Mouse (Mus musculus): ENCODE results near the gene Galnt17. TPM values are rescaled to one million over a fixed set of nuclear protein-coding genes. Genes with fewer than 3 reads are reported as not detected.

Gene Galnt17
- polyA plus RNA-seq, 1 experiment from 2014 or later = 7.8 TPM

- Histone ChIP-seq H3K4me3 (no peak overlapping the region), H3K4me2 (no peak overlapping the region), H3K9ac (no peak overlapping the region), H3K9me3 (no peaks in the 10 kb centered on the region), H3K27me3 (no peaks in the 10 kb centered on the region), H3K27ac (replicated peaks) (no peak overlapping the region), H3K4me1 (replicated peaks) (peaks cover 5% of the 10 kb centered on the region), H3K36me3 (no peaks in the 10 kb centered on the region)
- WGBS = 87% methylated on average over 2 of the region's 2 CpGs
- no peak for ATAC-seq (ENCODE audit: low FRiP score, low read depth)
Observed at GRCm38 (mm10) chr5:130911551-130911950, 396.7 kb downstream of the Galnt17 start.

DNA sequence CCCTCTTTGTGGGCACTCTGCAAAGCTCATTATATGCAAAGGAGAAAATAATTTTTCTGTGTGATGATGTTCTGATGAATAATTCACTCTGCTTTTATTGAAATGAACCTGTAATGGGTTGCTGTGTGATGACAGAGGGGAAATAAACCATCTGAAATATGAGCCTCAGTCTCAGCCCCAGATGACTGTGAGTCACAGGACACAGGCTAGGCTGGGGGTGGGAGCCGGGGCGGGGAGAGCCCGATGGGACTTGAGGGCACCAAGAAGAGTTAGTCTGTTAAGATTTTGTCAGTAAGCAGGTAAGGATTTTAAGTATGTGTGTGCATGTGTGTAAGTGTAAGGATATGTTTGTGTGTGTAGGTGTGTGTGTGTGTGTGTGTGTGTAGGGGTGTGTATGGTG is 406.6 kb downstream of the Galnt17 start:
- Histone ChIP-seq H3K27ac (replicated peaks) (no peak overlapping the region), H3K9me3 (no peaks in the 10 kb centered on the region), H3K4me3 (no peak overlapping the region), H3K4me2 (no peak overlapping the region), H3K4me1 (replicated peaks) (no peaks in the 10 kb centered on the region), H3K9ac (no peak overlapping the region), H3K36me3 (0 out of 2 replicates have a peak, but pooled peaks cover 2% of the 10 kb centered on the region), H3K27me3 (no peaks in the 10 kb centered on the region)
- 79% methylated on average over 3 of the region's 3 CpGs for WGBS
- ATAC-seq (ENCODE audit: low FRiP score, low read depth) = no peak

DNA sequence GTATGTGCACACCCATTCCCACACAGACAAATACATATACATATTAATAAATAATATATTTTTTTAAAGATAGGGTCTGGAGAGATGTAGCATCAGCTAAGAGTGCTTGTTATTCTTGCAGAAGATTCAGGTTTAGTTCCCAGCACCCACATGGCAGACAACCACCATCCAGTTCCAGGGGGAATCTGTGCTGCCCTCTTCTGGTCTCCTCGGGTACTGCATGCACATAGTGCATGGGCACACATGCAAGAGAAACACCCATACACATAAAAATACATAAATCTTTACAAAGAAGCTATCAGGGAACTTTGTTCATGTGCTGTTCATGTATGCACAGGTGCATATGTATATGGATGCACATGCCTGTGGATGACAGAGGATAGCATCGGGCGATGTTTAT is 412.3 kb downstream of the Galnt17 start:
- Histone ChIP-seq H3K4me3 (no peak overlapping the region), H3K36me3 (no peaks in the 10 kb centered on the region), H3K4me1 (replicated peaks) (peaks cover 7% of the 10 kb centered on the region), H3K9me3 (no peaks in the 10 kb centered on the region), H3K4me2 (no peak overlapping the region), H3K27me3 (no peaks in the 10 kb centered on the region), H3K27ac (replicated peaks) (no peak overlapping the region), H3K9ac (no peak overlapping the region)
- WGBS = 98% methylated on average over 3 of the region's 3 CpGs
- no peak for ATAC-seq (ENCODE audit: low FRiP score, low read depth)

DNA sequence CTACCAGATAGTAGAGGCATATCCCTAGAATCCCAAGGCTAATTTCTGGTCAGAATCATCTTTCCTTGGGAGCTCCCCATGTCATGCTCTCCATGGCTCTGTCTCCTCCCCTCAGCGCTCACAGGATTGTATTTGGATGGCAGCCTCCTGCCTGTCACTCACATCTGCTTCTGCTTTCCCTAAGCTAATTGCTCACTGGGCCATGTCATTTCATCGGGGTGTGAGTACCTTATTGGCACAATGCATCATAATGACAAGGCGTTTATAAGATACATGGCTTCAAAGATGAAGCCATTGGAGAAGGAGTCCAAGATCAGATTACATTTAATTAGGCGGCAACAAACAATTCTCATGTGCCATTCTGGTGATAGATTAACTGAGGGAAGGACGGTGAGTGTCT is 416.6 kb downstream of the Galnt17 start:
- 42% methylated on average over 5 of the region's 5 CpGs for WGBS
- no peak overlapping the region for H3K9ac ChIP-seq
- H3K27me3 ChIP-seq = no peaks in the 10 kb centered on the region
- H3K9me3 ChIP-seq = no peaks in the 10 kb centered on the region
- no peak overlapping the region for H3K4me2 ChIP-seq
- no peak overlapping the region for H3K27ac ChIP-seq (replicated peaks)
- peaks cover 12% of the 10 kb centered on the region for H3K4me1 ChIP-seq (replicated peaks)
- H3K4me3 ChIP-seq = no peak overlapping the region
- no peaks in the 10 kb centered on the region for H3K36me3 ChIP-seq
- ATAC-seq (ENCODE audit: low FRiP score, low read depth) = no peak

GRCm38 (mm10) chr5:130880331-130880730 is 428.0 kb downstream of the Galnt17 start:
- Histone ChIP-seq H3K27ac (replicated peaks) (no peak overlapping the region), H3K9me3 (no peaks in the 10 kb centered on the region), H3K4me2 (no peak overlapping the region), H3K4me1 (replicated peaks) (no peaks in the 10 kb centered on the region), H3K36me3 (no peaks in the 10 kb centered on the region), H3K4me3 (no peak overlapping the region), H3K9ac (no peak overlapping the region), H3K27me3 (no peaks in the 10 kb centered on the region)
- WGBS = 61% methylated on average over 5 of the region's 5 CpGs
- no peak for ATAC-seq (ENCODE audit: low FRiP score, low read depth)

- H3K4me3 ChIP-seq = no peak overlapping the region
- no peaks in the 10 kb centered on the region for H3K9me3 ChIP-seq
- H3K4me2 ChIP-seq = no peak overlapping the region
- H3K9ac ChIP-seq = no peak overlapping the region
- no peak overlapping the region for H3K27ac ChIP-seq (replicated peaks)
- H3K27me3 ChIP-seq = no peaks in the 10 kb centered on the region
- H3K36me3 ChIP-seq = no peaks in the 10 kb centered on the region
- ATAC-seq (ENCODE audit: low FRiP score, low read depth) = no peak
- WGBS = 92% methylated on average over 3 of the region's 3 CpGs
- no peaks in the 10 kb centered on the region for H3K4me1 ChIP-seq (replicated peaks)
Observed at GRCm38 (mm10) chr5:130875391-130875790, 432.9 kb downstream of the Galnt17 start.

GRCm38 (mm10) chr5:130871086-130871485 is 437.2 kb downstream of the Galnt17 start:
- no peaks in the 10 kb centered on the region for H3K36me3 ChIP-seq
- H3K4me2 ChIP-seq = no peak overlapping the region
- H3K9me3 ChIP-seq = no peaks in the 10 kb centered on the region; the same call in 1 of the 2 replicates
- WGBS = 54% methylated on average over 8 of the region's 8 CpGs
- no peaks in the 10 kb centered on the region for H3K4me1 ChIP-seq (replicated peaks)
- no peak for ATAC-seq (ENCODE audit: low FRiP score, low read depth)
- no peak overlapping the region for H3K9ac ChIP-seq
- H3K27me3 ChIP-seq = no peaks in the 10 kb centered on the region
- no peak overlapping the region for H3K4me3 ChIP-seq
- no peak overlapping the region for H3K27ac ChIP-seq (replicated peaks)

GRCm38 (mm10) chr5:130869869-130870268 is 438.4 kb downstream of the Galnt17 start:
- 81% methylated on average over 1 of the region's 1 CpGs for WGBS
- Histone ChIP-seq H3K9me3 (no peaks in the 10 kb centered on the region; the same call in 1 of the 2 replicates), H3K4me2 (no peak overlapping the region), H3K27me3 (no peaks in the 10 kb centered on the region), H3K9ac (no peak overlapping the region), H3K27ac (replicated peaks) (no peak overlapping the region), H3K4me1 (replicated peaks) (no peaks in the 10 kb centered on the region), H3K36me3 (no peaks in the 10 kb centered on the region), H3K4me3 (no peak overlapping the region)
- no peak for ATAC-seq (ENCODE audit: low FRiP score, low read depth)

GRCm38 (mm10) chr5:130862302-130862701 is 446.0 kb downstream of the Galnt17 start:
- WGBS = 63% methylated on average over 5 of the region's 5 CpGs
- H3K4me3 ChIP-seq = no peak overlapping the region
- H3K4me2 ChIP-seq = no peak overlapping the region
- no peaks in the 10 kb centered on the region for H3K36me3 ChIP-seq
- H3K27me3 ChIP-seq = no peaks in the 10 kb centered on the region
- H3K9me3 ChIP-seq = no peaks in the 10 kb centered on the region
- ATAC-seq (ENCODE audit: low FRiP score, low read depth) = 0 out of 2 replicates have a peak, but pooled peaks have one; percentile 51
- H3K27ac ChIP-seq (replicated peaks) = no peak overlapping the region
- no peaks in the 10 kb centered on the region for H3K4me1 ChIP-seq (replicated peaks)
- no peak overlapping the region for H3K9ac ChIP-seq

GRCm38 (mm10) chr5:130859736-130860135 is 448.6 kb downstream of the Galnt17 start:
- Histone ChIP-seq H3K9ac (no peak overlapping the region), H3K27me3 (no peaks in the 10 kb centered on the region), H3K36me3 (no peaks in the 10 kb centered on the region), H3K4me2 (no peak overlapping the region), H3K9me3 (no peaks in the 10 kb centered on the region), H3K4me1 (replicated peaks) (no peaks in the 10 kb centered on the region), H3K27ac (replicated peaks) (no peak overlapping the region), H3K4me3 (no peak overlapping the region)
- ATAC-seq (ENCODE audit: low FRiP score, low read depth) = no peak
- WGBS = 45% methylated on average over 5 of the region's 6 CpGs

GRCm38 (mm10) chr5:130858706-130859105 is 449.6 kb downstream of the Galnt17 start:
- Histone ChIP-seq H3K27ac (replicated peaks) (no peak overlapping the region), H3K9ac (no peak overlapping the region), H3K4me2 (no peak overlapping the region), H3K4me3 (no peak overlapping the region), H3K36me3 (no peaks in the 10 kb centered on the region), H3K27me3 (no peaks in the 10 kb centered on the region), H3K4me1 (replicated peaks) (no peaks in the 10 kb centered on the region), H3K9me3 (no peaks in the 10 kb centered on the region)
- ATAC-seq (ENCODE audit: low FRiP score, low read depth) = no peak
- 85% methylated on average over 3 of the region's 3 CpGs for WGBS

DNA sequence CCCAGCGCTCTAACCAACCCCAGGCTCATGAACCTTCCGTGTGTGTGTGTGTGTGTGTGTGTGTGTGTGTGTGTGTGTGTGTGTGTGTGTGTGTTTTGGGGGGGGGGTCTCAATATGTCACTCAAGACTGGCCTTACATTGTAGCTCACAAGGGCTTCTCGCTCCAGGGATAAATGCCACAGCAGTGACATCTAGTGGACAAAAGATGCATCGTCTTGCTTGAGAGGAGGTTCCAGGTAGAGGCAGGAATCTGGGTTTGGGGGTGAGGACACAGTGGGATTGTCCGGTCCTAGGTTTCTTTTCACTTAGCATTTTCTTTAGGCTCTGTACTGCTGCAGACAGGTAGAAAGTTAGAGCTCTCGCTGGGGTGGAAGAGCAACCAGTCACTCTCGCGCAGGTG is 450.1 kb downstream of the Galnt17 start:
- no peaks in the 10 kb centered on the region for H3K36me3 ChIP-seq
- no peaks in the 10 kb centered on the region for H3K4me1 ChIP-seq (replicated peaks)
- 21% methylated on average over 8 of the region's 8 CpGs for WGBS
- H3K9me3 ChIP-seq = no peaks in the 10 kb centered on the region
- no peak overlapping the region for H3K4me3 ChIP-seq
- no peaks in the 10 kb centered on the region for H3K27me3 ChIP-seq
- H3K9ac ChIP-seq = no peak overlapping the region
- ATAC-seq (ENCODE audit: low FRiP score, low read depth) = no peak
- no peak overlapping the region for H3K27ac ChIP-seq (replicated peaks)
- no peak overlapping the region for H3K4me2 ChIP-seq

DNA sequence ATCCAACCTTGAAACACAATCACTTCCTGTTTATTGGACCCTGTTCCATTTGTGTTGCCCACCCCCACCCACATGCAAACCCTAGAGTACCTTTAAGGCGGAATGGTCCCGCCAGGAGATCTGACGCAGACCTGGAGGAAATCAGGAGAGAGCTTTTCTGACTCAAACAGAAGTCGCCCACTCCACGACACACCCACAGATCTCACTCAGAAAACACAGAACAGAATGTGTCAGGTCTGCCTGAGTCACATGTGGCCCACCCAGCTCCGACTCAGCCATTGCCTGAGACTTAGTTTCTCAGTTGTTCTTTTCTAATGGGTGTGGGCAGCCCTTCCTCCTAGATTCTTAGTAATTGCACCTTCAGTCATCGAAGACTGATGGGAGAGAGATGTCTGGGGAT is 453.9 kb downstream of the Galnt17 start:
- WGBS = 86% methylated on average over 7 of the region's 7 CpGs
- H3K36me3 ChIP-seq = no peaks in the 10 kb centered on the region

More for the DNA sequence above, 453.9 kb downstream of the Galnt17 start:
- Histone ChIP-seq H3K27ac (replicated peaks) (no peak overlapping the region), H3K4me3 (no peak overlapping the region), H3K9me3 (no peaks in the 10 kb centered on the region), H3K4me1 (replicated peaks) (no peaks in the 10 kb centered on the region), H3K4me2 (no peak overlapping the region), H3K27me3 (no peaks in the 10 kb centered on the region), H3K9ac (no peak overlapping the region)
- ATAC-seq (ENCODE audit: low FRiP score, low read depth) = no peak
